In genomic region chr6:54655471-54656095, GRCm38 (mm10) we compare ENCODE assay signal across 15 mouse cellular contexts. TPM values are rescaled to one million over a fixed set of nuclear protein-coding genes. Genes with fewer than 3 reads are reported as not detected.
DNase-seq lines count a peak whose midpoint lies in the region; ATAC-seq and TF ChIP-seq lines count a peak whose summit lies in the region.
"Had no signal": no experiment of that assay in that cellular context is flagged by ENCODE, and none has a peak within 500 bp of the region (broad histone marks: within the 10 kb centered on the region; RNA-seq: fewer than 3 reads in every experiment).

No protein-coding gene starts in this region.

- ATAC-seq in lung, embryonic 14.5 days (ENCODE audit: insufficient read depth): no peak

- H3K27ac ChIP-seq in lung, embryonic 14.5 days (ENCODE audit: low read depth): no peak overlapping the region
- H3K27ac ChIP-seq: embryonic facial prominence, embryonic 15.5 days; hindbrain, embryonic 15.5 days; limb, embryonic 10.5 days; lung, embryonic 15.5 days had no signal

- no peak for TF ChIP-seq CTCF in lung, embryonic 14.5 days (IDR thresholded peaks at IDR 0.05; ENCODE audit: low read depth)
- no peak for TF ChIP-seq CTCF in lung, adult 2 months (IDR thresholded peaks at IDR 0.05; ENCODE audit: insufficient read depth, low read length)

- no peaks in the 10 kb centered on the region for H3K36me3 ChIP-seq in lung, embryonic 14.5 days (ENCODE audit: insufficient read depth)
- H3K36me3 ChIP-seq: embryonic facial prominence, embryonic 15.5 days; hindbrain, embryonic 15.5 days; limb, embryonic 10.5 days; lung, embryonic 15.5 days had no signal

- no peak overlapping the region for H3K9ac ChIP-seq in lung, embryonic 14.5 days
- H3K9ac ChIP-seq: embryonic facial prominence, embryonic 15.5 days; hindbrain, embryonic 15.5 days; lung, embryonic 15.5 days had no signal

- no peak for TF ChIP-seq POLR2A in lung, adult 2 months (IDR thresholded peaks at IDR 0.05; ENCODE audit: borderline replicate concordance, extremely low read depth, low read depth, low read length)

- peak; percentile 5 for DNase-seq in lung, embryonic 14.5 days
- DNase-seq in lung, adult 2 months: no peak
- DNase-seq in adrenal gland, postnatal 14 days: peak; percentile 24
- peak; percentile 75 for DNase-seq in gonadal fat pad, adult 2 months (ENCODE audit: low read depth)
- DNase-seq in mesoderm, embryonic 11.5 days (ENCODE audit: low read depth, low spot score): peak; percentile 13
- no peak for DNase-seq in layer of hippocampus, adult 9-11 months
- no peak for DNase-seq in cerebellum, postnatal 14 days
- DNase-seq in layer of hippocampus, adult 11-12 months (ENCODE audit: low spot score): no peak
- DNase-seq: cerebellum, postnatal 10 days; right cerebral cortex, postnatal 4 days had no signal

- H3K9me3 ChIP-seq in lung, embryonic 14.5 days (ENCODE audit: low read depth, low read length): no peaks in the 10 kb centered on the region
- H3K9me3 ChIP-seq: embryonic facial prominence, embryonic 15.5 days; hindbrain, embryonic 15.5 days; limb, embryonic 10.5 days; lung, embryonic 15.5 days had no signal

- H3K4me3 ChIP-seq in lung, embryonic 14.5 days (ENCODE audit: low read depth, low read length): no peak overlapping the region
- no peak overlapping the region for H3K4me3 ChIP-seq in lung, adult 2 months (replicated peaks; ENCODE audit: extremely low read depth, low read depth, low read length)
- H3K4me3 ChIP-seq: embryonic facial prominence, embryonic 15.5 days; hindbrain, embryonic 15.5 days; limb, embryonic 10.5 days; lung, embryonic 15.5 days had no signal

- peaks cover 3% of the 10 kb centered on the region; the same call in 1 of the 2 replicates for H3K4me1 ChIP-seq in lung, embryonic 14.5 days (ENCODE audit: insufficient read depth)
- H3K4me1 ChIP-seq in lung, adult 2 months (ENCODE audit: control insufficient read depth, insufficient read depth, low read length): no peaks in the 10 kb centered on the region
- H3K4me1 ChIP-seq: embryonic facial prominence, embryonic 15.5 days; hindbrain, embryonic 15.5 days; limb, embryonic 10.5 days had no signal

- no peaks in the 10 kb centered on the region for H3K27me3 ChIP-seq in lung, embryonic 14.5 days (ENCODE audit: insufficient read depth, low read length)
- H3K27me3 ChIP-seq: embryonic facial prominence, embryonic 15.5 days; hindbrain, embryonic 15.5 days; lung, embryonic 15.5 days had no signal

- WGBS in lung, embryonic 14.5 days: 66% methylated on average over 11 of the region's 11 CpGs
- 64% methylated on average over 11 of the region's 11 CpGs for WGBS in lung, adult 2 months

- H3K4me2 ChIP-seq in lung, embryonic 14.5 days: no peak overlapping the region
- H3K4me2 ChIP-seq: embryonic facial prominence, embryonic 15.5 days; hindbrain, embryonic 15.5 days; lung, embryonic 15.5 days had no signal

RNA-seq across cellular contexts. Expression of gene Mturn, which starts 25.8 kb away (rescaled TPM):
- 3.1 and 4.7 TPM in 2 replicates for polyA plus RNA-seq in lung, embryonic 14.5 days (2014; fragmentation: Nextera tagmentation; extraction: Ambion mirVana)
- 9.3 and 9.5 TPM in 2 replicates for polyA plus RNA-seq in lung, adult 2 months (2012; rRNA removed)
- total RNA-seq in adrenal gland, postnatal 14 days (2021): 15.1 and 19.1 TPM in 2 replicates
- polyA plus RNA-seq in gonadal fat pad, adult 2 months (2012; rRNA removed): 17.6 and 22.5 TPM in 2 replicates

RNA-seq across cellular contexts. Expression of gene Fkbp14, which starts 58.5 kb away (rescaled TPM):
- polyA plus RNA-seq in lung, embryonic 14.5 days (2014; fragmentation: Nextera tagmentation; extraction: Ambion mirVana): 21.5 and 28.1 TPM in 2 replicates
- polyA plus RNA-seq in lung, adult 2 months (2012; rRNA removed): 4.1 and 6.1 TPM in 2 replicates
- total RNA-seq in adrenal gland, postnatal 14 days (2021): 17.9 and 20.1 TPM in 2 replicates
- 11.3 and 15.4 TPM in 2 replicates for polyA plus RNA-seq in gonadal fat pad, adult 2 months (2012; rRNA removed)
- total RNA-seq: neutrophil, adult 5-6 weeks had no signal

Comparison
In these comparisons a context has a peak if more than half of its experiments do, and no peak if none do; other contexts are left out.
1. DNase-seq: peak in lung, embryonic 14.5 days (single experiment), adrenal gland, postnatal 14 days (single experiment), gonadal fat pad, adult 2 months (single experiment) and mesoderm, embryonic 11.5 days (single experiment); none in lung, adult 2 months (single experiment), layer of hippocampus, adult 9-11 months (single experiment), cerebellum, postnatal 14 days (0 of 2) and layer of hippocampus, adult 11-12 months (single experiment).